Mouse (Mus musculus): ENCODE data around the gene Gal3st1.

- no peak for TF ChIP-seq RCOR1 (IDR thresholded peaks at IDR 0.05; ENCODE audit: low read depth, low read length)
- TF ChIP-seq CTCF (IDR thresholded peaks at IDR 0.05 in 2 of 3, conservative IDR thresholded peaks at IDR 0.05 in 1 of 3; ENCODE audit: control insufficient read depth in 1 of 3, insufficient read depth in 1 of 3, low read depth in 2 of 3, low read length in 3 of 3, poor library complexity in 1 of 3, severe bottlenecking in 1 of 3) = no peak
- no peak for TF ChIP-seq HCFC1 (IDR thresholded peaks at IDR 0.05; ENCODE audit: low read depth, low read length)
- no peak for TF ChIP-seq USF1 (IDR thresholded peaks at IDR 0.05; ENCODE audit: low read depth, low read length)
- TF ChIP-seq JUND (IDR thresholded peaks at IDR 0.05; ENCODE audit: low read depth, low read length) = no peak
Measured at GRCm38 (mm10) chr11:3993132-3993531, 9.7 kb downstream of the Gal3st1 start.
